Mouse (Mus musculus) embryonic fibroblast, embryonic 13.5 days (primary cell): ENCODE measurements at regions not wholly inside any gene's neighbourhood (a gene's known extent, or its start where the extent isn't known, plus 50 kb on each side); places are given as distances from the start of the nearest gene placed in this dataset.

Experiments
- H3K27ac ChIP-seq: 2 replicates; pipeline ENCODE4 v1.5.1; 2012; ENCODE audit warnings: low read length, control low read depth, inconsistent platforms; ENCODE audit not compliant: insufficient read depth
- H3K4me1 ChIP-seq: 2 replicates; pipeline ENCODE4 v1.6.1; 2011; ENCODE audit warnings: low read length; ENCODE audit not compliant: control insufficient read depth, insufficient read depth
- H3K4me3 ChIP-seq: 2 replicates; pipeline ENCODE4 v1.5.1; 2011; ENCODE audit warnings: mild to moderate bottlenecking, control low read depth, low read length; ENCODE audit not compliant: insufficient read depth
- CTCF ChIP-seq: IDR thresholded peaks from 2 replicates; pipeline ENCODE4 v1.5.1; 2011; ENCODE audit warnings: mild to moderate bottlenecking, control low read depth, low read length, moderate library complexity, borderline replicate concordance; ENCODE audit not compliant: insufficient read depth
- POLR2A ChIP-seq: IDR thresholded peaks from 2 replicates; pipeline ENCODE4 v1.6.1; 2011; ENCODE audit warnings: low read depth, mild to moderate bottlenecking, control low read depth, low read length, moderate library complexity

DNA sequence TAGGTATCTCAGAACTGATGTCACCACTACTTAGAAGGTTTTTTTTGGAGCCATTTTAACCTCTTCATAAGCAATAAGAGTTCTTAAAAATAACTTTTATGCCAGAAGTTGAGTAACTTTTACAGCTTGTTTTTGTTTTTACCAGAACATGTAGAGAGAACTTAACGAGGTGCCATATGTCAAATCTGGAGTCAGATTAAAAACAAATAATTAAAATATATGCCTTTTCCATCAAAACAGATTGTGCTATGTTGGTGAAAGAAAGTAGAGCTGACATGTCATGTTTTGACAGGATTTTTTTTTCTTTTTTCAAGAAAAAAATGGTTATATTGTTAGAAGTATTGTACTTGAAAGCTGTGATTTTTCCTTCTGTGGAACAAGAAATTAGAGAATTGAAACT, 349.4 kb downstream of the Dcdc2c start:
- no peak overlapping the region for H3K4me3 ChIP-seq
- H3K4me1 ChIP-seq, result no peaks in the 10 kb centered on the region
- TF ChIP-seq POLR2A (no peak), CTCF (no peak)
- H3K27ac ChIP-seq, result no peak overlapping the region

DNA sequence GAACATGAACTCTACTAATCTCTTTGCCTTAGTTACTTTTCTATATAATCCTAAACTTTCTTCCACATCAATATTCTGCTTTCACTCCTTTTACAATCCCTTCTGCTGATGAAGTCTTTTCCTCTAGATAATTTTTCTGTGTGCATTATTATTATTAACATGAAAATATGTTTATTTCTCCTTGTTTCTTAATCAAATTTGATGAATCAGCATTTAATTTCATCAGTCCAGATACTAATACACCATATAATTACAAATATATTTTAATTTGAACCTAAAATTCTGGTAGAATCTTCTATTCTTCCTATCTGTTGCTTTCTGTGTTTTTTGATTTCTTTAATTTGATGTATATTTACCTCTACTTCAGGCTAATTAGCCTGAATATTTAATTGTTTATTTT, 365.5 kb downstream of the Dcdc2c start:
- Histone ChIP-seq H3K4me1 (no peaks in the 10 kb centered on the region), H3K4me3 (no peak overlapping the region), H3K27ac (no peak overlapping the region)
- no peak for TF ChIP-seq POLR2A
- TF ChIP-seq CTCF, result no peak

DNA sequence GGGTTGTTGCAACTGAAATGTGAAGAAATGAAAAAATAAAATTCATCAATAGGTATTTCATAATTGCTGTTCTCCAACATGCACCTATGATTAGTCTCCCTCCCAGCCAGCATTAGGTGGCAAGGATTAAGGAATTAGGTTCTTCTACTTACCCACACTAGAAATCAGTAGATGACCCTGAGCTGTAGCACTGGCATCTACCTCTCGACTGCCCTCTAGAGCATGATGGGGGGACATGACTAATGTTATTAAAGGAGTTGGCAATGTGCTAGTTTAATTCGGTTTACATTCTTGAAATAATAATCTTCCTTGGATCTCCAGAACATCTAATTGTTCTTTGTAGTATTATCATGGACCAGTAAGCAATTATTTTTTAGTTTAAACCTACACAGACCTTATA, 370.9 kb downstream of the Dcdc2c start:
- no peaks in the 10 kb centered on the region; the same call in 1 of the 2 replicates for H3K4me1 ChIP-seq
- H3K27ac ChIP-seq, result no peak overlapping the region
- H3K4me3 ChIP-seq, result no peak overlapping the region
- TF ChIP-seq POLR2A (no peak), CTCF (no peak)

DNA sequence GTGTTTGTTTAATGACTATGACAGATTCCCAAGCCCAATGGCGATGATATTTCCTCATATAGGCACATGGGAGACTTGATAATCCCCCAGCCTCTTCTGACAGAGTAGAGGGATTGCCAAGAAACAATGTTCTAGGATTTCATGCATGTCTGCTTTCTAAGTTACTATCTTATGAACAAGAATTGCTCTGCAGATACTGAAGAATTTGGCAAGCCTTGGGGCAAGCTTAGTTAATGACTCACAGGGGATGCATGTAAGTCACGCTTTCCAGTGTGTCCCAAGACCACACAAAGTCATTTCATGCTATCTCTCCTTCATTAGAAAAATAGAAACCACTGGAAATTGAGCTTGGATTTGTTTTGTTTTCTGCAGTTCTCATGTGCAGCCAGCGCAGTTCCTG, 376.2 kb downstream of the Dcdc2c start:
- peaks cover 5% of the 10 kb centered on the region; the same call in 1 of the 2 replicates for H3K4me1 ChIP-seq
- H3K27ac ChIP-seq, result peak overlapping the region; percentile 31; the same call in 1 of the 2 replicates
- TF ChIP-seq CTCF (no peak), POLR2A (no peak)
- no peak overlapping the region for H3K4me3 ChIP-seq

DNA sequence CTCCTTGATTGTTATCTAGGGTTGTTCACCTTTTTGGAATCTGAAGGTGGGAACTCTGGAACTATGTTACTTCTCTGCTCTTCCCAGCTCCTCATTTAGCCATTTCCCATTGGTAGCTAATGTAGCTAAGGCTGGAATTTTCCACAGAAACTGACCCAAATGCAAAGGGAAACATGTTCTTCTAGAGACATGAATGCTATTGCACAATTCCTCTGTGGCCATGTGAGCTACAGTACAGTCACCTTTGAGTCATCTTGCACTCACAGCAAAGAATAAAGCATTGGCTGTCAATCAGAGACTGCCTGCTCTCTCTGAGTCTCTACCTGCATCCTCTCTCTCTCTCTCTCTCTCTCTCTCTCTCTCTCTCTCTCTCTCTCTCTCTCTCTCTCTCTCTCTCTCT, 378.1 kb downstream of the Dcdc2c start:
- no peak overlapping the region for H3K27ac ChIP-seq
- H3K4me1 ChIP-seq, result peaks cover 5% of the 10 kb centered on the region; the same call in 1 of the 2 replicates
- H3K4me3 ChIP-seq, result no peak overlapping the region
- no peak for TF ChIP-seq CTCF
- TF ChIP-seq POLR2A, result no peak; the same call in 1 of the 2 replicates

DNA sequence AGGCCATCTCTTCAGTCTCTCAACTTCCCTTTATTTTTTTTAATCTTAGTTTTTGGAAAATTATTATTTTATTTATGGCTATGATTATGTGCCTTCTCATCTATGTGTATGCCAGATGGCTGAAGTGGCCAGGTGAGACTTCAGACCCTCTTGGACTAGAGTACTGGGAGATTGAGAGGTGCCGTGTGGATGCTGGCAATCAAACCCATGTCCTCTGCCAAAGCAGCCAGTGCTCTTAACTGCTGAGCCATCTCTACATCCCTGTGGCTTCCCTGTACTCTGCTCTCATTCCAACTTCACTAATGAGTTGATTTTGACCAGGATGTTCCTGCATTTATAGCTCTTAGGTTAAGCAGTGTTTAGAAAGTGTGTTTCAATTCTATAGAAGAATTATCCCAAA, 393.4 kb downstream of the Dcdc2c start:
- Histone ChIP-seq H3K27ac (no peak overlapping the region), H3K4me1 (no peaks in the 10 kb centered on the region), H3K4me3 (no peak overlapping the region)
- TF ChIP-seq CTCF (no peak), POLR2A (no peak)

DNA sequence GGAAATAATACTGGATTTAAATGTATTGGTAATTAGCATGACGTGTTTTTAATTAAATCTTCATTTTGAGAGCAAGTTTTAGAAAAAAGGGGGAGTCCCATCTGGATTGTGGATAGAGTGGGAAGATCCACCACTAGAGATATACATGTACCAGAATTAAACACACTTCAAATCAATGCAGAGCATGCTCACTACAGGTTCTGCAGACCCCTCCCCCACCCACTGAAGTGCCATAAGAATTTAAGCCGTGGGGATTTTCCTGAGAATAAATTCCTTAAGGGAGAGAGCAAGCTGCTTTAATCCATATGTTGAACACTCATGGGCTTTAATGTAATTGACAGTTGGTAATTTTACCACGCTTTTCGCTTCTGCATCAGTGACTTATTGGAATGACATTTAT, 401.4 kb downstream of the Dcdc2c start:
- no peak overlapping the region for H3K4me3 ChIP-seq
- H3K4me1 ChIP-seq, result no peaks in the 10 kb centered on the region
- H3K27ac ChIP-seq, result no peak overlapping the region
- no peak for TF ChIP-seq CTCF
- no peak for TF ChIP-seq POLR2A

DNA sequence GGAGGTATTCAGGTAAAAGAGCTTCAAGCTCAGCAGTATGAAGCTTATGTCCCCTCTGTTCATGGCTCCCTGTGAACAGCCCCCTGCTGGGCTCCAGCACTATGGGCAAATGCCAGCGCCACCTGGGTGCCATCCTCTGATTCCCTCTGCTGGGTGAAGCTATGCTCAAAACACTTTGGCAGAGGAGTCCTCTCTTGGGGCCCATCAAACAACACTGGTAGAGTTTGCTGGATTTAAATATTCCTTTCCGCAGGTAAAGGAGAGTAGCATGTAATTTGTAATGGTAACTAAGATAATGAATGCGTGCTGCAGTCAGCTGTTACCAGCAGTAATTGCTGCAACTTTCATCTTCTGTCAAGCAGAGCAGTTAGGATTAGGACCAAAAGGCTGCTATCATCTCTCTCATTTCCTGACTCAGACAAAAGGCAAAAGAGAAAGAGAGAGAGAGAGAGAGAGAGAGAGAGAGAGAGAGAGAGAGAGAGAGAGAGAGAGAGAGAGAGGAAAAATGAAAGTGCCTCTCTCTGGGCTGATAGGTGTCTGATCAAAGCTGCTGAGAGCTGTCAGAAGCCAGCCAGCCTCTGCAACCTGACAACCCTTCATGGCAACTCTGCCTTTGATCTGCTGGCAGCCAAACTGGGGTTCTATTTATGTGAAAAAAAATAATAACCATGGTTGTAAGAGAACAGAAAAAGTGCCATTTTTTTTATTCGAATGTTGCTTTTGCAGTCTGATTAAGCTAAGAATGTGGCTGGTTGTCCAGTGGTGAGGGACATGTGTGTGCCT, 416.2 kb downstream of the Dcdc2c start:
- no peaks in the 10 kb centered on the region for H3K4me1 ChIP-seq
- TF ChIP-seq CTCF (no peak), POLR2A (no peak)
- H3K27ac ChIP-seq, result no peak overlapping the region
- H3K4me3 ChIP-seq, result no peak overlapping the region

DNA sequence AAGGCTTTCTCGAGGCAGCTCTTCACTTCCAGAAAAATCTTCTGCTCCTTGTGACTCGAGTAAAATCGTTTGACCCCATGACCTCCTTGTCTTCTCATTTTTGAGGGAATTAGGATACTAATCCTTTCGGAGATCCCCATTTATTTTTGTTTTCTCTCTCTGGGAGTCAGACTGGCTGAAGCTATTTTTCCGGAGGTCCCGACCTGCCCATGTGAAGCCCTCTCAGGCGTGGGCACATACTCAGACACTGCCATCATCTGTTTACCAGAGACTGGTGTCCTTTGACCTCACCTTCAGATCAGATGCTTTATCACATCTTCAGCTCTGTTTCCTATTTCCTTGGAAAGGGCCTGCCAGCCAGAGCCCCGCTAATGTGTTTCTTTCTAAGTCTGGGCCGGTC, 429.4 kb downstream of the Dcdc2c start:
- H3K4me3 ChIP-seq, result no peak overlapping the region
- no peak overlapping the region for H3K27ac ChIP-seq
- TF ChIP-seq CTCF (no peak), POLR2A (no peak)
- no peaks in the 10 kb centered on the region for H3K4me1 ChIP-seq

DNA sequence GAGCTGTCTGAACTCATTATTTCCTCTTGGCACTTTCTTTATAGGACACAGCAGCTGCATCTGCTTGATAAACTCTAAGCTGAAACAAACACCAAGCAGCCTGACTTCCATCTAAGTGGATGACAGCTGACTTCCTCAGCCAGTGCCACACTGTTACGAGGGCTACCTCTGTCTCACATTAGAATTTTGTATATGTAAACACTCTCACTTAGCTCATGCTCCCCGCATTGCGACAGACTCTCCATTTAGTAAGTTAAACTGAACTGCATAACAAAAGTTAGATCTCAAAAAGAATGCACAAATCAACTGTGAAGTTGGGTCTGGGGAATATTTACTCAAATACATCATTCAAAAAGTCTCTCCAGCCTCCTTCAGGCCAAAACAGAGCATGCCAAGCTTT, 432.1 kb downstream of the Dcdc2c start:
- TF ChIP-seq POLR2A (no peak), CTCF (no peak)
- no peaks in the 10 kb centered on the region for H3K4me1 ChIP-seq
- H3K27ac ChIP-seq, result no peak overlapping the region
- no peak overlapping the region for H3K4me3 ChIP-seq
